Mouse (Mus musculus): ENCODE results near the gene Rps5. TPM values are rescaled to one million over a fixed set of nuclear protein-coding genes. Genes with fewer than 3 reads are reported as not detected.

The Rps5 gene
- polyA plus RNA-seq (2012; fragmentation: generic; extraction: Trizol) = 1,000 to 10,000 TPM; 2,873 to 4,278 TPM

DNA sequence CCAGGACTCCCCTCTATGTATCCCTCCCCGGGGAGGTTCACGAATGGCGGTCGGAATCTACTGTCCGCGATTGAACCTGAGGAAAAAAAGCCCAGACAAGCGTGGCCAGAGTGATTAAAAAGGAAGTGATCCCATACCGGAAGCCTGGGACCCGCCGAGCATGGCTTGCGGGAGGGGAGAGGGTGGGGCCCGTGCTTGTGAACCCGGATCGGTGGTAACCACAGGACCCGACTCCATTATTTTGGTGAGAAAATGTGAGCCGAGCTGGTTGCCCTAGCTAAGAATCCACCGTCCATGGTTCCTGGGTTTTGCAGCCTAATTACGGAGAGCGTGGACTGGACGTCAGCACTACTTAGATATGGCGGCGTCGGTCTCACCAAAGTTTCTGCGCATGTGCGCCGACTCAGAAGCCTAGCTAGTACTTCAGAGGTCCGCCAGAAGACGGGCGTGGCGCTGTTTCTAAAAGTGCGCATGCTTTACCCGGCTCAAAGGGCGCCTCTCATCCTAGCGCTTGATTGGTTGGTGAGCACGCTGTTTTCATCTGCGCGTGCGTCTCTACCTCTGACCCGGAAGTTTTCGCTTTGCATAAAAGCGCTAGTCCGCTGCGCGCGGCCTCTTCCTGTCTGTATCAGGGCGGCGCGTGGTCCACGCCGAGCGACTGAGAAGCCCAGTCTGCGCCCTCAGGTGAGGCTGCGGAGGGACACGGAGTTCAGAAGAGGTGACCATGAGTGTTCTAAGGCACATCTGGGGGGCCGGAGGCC is at the start of gene Rps5:
Gene Rps5, plus strand, starts transcription at position 586 of the 761 bp plus-strand sequence.

DNA sequence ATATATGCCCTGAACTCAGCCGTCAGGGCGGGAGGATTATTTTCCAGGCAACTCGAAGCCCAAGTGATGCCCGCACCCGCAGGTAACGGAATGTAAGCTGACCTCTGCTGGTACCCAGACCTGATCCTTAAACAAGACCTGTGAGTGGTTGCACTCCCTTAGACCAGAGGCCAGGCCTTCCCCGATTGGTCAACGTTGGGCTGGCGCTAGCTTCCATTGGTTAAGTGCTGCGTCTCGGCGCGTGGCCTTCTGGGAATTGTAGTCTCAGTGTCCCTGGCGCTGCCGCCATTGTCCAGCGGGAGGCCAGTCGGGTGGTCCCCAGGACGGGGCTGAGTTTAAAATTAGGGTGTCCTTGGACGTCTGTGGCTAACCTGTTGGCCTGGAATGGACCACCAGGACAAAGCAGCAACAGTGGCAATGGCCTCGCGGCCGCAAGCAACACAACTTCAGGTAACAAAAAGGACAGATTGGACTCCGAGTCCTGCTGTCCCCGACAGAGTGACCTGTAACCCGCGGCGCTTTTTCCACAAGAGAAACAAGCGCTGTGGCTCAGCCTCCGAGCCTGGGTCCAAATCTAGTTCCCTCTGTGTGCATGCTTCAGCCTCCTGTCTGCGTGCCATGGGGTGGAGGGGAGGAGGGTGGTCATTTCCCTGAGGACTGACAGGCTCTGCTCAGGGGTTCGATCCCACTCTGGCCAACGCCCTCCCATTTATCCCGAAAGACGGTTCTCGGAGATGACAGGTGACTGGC is 41.0 kb upstream of the Rps5 start, which contains the start of gene Zfp128:
Gene Zfp128, plus strand, starts transcription at position 267 of the 750 bp plus-strand sequence.

DNA sequence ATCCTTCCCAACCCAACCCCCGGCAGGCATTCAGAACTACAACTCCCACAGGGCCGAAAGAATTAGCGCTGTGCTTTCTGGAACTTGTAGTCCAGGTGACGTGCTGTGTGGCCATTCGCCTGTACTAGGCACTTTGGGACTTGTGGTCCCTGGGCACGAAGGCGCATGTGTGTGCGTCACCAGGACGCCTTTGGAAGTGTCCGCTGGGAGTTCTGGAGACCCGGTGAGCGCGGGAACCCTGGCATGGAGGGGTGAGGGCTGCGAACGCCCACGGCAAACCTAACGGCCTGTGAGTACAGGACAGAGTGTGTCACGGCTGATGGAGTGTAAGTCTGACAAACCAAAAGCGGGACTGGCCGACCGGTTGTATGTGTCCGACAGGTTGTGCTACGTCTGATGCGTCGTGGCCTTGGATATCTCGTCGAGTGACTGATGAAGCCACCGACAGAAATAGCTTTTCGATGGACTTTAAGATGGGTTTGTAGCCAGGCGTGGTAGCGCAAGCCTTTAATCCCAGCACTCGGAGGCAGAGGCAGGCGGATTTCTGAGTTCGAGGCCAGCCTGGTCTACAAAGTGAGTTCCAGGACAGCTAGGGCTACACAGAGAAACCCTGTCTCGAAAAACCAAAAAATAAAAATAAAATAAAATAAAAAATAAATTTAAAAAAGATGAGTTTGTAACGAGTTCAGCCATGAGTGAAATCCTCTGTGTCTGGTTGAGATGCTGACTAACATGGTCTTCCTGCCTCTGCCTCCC is 24.3 kb upstream of the Rps5 start, which contains the start of gene Zscan22:
Gene Zscan22, plus strand, starts transcription at position 161 of the 756 bp plus-strand sequence.

DNA sequence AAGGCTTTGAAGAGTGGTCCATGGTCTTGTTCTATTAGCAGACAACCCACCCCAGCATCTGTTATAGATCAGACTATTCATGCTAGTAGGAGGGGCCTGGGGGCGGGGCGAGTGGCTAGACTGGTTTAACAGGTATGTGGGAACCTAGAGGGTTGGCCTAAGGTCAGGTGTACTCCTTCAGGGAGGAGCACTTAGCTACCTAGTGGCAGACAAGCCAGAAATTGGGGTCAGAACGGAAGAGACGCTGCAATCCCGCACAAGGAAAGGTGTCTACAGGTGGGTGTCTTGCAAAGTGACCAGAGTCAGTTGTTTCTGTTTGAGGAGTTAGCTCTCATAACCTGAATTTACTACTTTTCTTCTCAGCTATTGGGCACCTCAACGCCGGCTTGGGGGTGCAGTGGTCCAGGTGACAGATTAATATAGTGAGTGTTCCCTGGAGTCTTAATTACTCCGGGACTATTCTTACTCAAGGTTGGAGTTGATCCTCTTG is 5.1 kb downstream of the Rps5 start, which contains the start of gene Rnf225:
Gene Rnf225, plus strand, starts transcription at position 226 of the 490 bp plus-strand sequence.

DNA sequence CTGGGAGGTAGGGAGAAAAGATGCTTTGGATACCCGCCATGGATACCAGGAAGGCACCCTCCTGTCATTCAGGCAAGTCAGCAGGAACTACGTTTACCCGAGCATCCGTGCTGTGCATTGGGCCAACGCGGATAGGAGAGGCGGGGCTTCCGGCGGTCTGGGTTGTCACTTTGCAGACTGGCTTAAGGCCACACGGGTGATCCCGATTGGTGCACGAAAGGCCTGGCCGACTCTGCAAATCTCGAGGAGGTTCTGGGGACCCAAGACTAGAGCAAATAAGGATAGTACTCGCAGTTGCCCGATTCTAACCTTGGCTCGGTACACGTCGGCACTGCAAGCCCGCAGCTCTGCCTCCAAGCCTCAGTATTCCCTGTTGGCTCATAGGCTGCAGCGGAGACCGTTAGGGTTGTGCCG is 43.6 kb downstream of the Rps5 start, which contains the start of gene Zfp324:
Gene Zfp324, plus strand, starts transcription at position 161 of the 414 bp plus-strand sequence.

Other genes starting within 250 kb of the Rps5 start
- not detected for gene Vmn2r55, start 237.3 kb upstream of the Rps5 start, polyA plus RNA-seq (2012; fragmentation: generic; extraction: Trizol)
- gene Vmn2r56, start 187.3 kb upstream of the Rps5 start, polyA plus RNA-seq (2012; fragmentation: generic; extraction: Trizol) = not detected
- under 1 TPM in 1 of 2 experiments, not detected in 1; 0.09 TPM for gene Zscan18, start 118.7 kb upstream of the Rps5 start, polyA plus RNA-seq (2012; fragmentation: generic; extraction: Trizol)
- gene Zfp329, start 103.4 kb upstream of the Rps5 start, polyA plus RNA-seq (2012; fragmentation: generic; extraction: Trizol) = 1 to 10 TPM in 1 of 2 experiments, under 1 TPM in 1; 0.09 to 1.7 TPM
- 1 to 10 TPM in 1 of 2 experiments, under 1 TPM in 1; 0.46 to 6.5 TPM for gene Zfp110, start 87.5 kb upstream of the Rps5 start, polyA plus RNA-seq (2012; fragmentation: generic; extraction: Trizol)
- gene Zfp128, start 41.1 kb upstream of the Rps5 start, polyA plus RNA-seq (2012; fragmentation: generic; extraction: Trizol) = 1 to 10 TPM in 1 of 2 experiments, under 1 TPM in 1; 0.20 to 2.1 TPM
- gene Zscan22, start 24.5 kb upstream of the Rps5 start, polyA plus RNA-seq (2012; fragmentation: generic; extraction: Trizol) = 1 to 10 TPM; 1.5 to 5.6 TPM
- 1 to 10 TPM in 1 of 2 experiments, under 1 TPM in 1; 0.30 to 1.0 TPM for gene Rnf225, start 5.1 kb downstream of the Rps5 start, polyA plus RNA-seq (2012; fragmentation: generic; extraction: Trizol)
- gene Zfp324, start 43.5 kb downstream of the Rps5 start, polyA plus RNA-seq (2012; fragmentation: generic; extraction: Trizol) = 1 to 10 TPM; 3.1 to 9.2 TPM
- 1 to 10 TPM; 1.5 to 3.0 TPM for gene Zfp446, start 55.6 kb downstream of the Rps5 start, polyA plus RNA-seq (2012; fragmentation: generic; extraction: Trizol)
- gene Slc27a5, start 75.9 kb downstream of the Rps5 start, polyA plus RNA-seq (2012; fragmentation: generic; extraction: Trizol) = under 1 TPM in 1 of 2 experiments, not detected in 1; 0.04 TPM
- gene Trim28, start 76.8 kb downstream of the Rps5 start, polyA plus RNA-seq (2012; fragmentation: generic; extraction: Trizol) = 100 to 1,000 TPM; 465 to 613 TPM
- 10 to 100 TPM; 16.4 to 22.3 TPM for gene Zbtb45, start 87.7 kb downstream of the Rps5 start, polyA plus RNA-seq (2012; fragmentation: generic; extraction: Trizol)
- 100 to 1,000 TPM; 141 to 255 TPM for gene Chmp2a, start 112.5 kb downstream of the Rps5 start, polyA plus RNA-seq (2012; fragmentation: generic; extraction: Trizol)
- 100 to 1,000 TPM; 117 to 284 TPM for gene Ube2m, start 116.0 kb downstream of the Rps5 start, polyA plus RNA-seq (2012; fragmentation: generic; extraction: Trizol)
- gene Mzf1, start 132.5 kb downstream of the Rps5 start, polyA plus RNA-seq (2012; fragmentation: generic; extraction: Trizol) = 1 to 10 TPM in 1 of 2 experiments, under 1 TPM in 1; 0.67 to 4.8 TPM
- not detected for gene Vmn1r85, start 172.9 kb downstream of the Rps5 start, polyA plus RNA-seq (2012; fragmentation: generic; extraction: Trizol)
- gene Vmn1r86, start 197.6 kb downstream of the Rps5 start, polyA plus RNA-seq (2012; fragmentation: generic; extraction: Trizol) = not detected
- not detected for gene Vmn1r87, start 217.9 kb downstream of the Rps5 start, polyA plus RNA-seq (2012; fragmentation: generic; extraction: Trizol)
- under 1 TPM in 1 of 2 experiments, not detected in 1; 0.02 TPM for gene Vmn1r88, start 237.3 kb downstream of the Rps5 start, polyA plus RNA-seq (2012; fragmentation: generic; extraction: Trizol)

Measured in C3H10T1/2 (cell line).